Mouse (Mus musculus): ENCODE results near the gene Tmem37.

Gene Tmem37

DNA sequence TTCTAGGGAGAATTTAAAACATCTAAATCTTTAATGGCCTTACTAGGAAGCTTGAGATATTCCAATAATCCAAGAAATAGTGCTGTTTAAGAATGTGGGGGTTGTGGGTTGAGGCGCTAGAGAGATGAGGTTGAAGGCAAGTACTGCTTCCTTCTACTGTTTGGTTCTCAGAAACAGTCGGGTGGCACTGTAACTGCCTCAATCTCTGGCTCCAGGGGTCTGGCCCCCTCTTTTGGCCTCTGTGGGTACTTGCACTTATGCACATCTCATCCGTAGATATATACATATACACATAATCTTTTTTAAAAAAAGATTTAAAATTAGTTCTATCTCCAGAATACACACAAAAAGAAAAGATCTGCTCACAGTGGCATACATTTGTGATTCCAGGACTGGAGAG is 55.0 kb downstream of the Tmem37 start:
- no peak for DNase-seq (ENCODE audit: low spot score in 2 of 2)

All from urinary bladder, postnatal 36 days (tissue).